19 mouse cellular contexts compared by ENCODE assay signal in genomic region chr5:60049053-60049452, GRCm38 (mm10).
DNase-seq lines count a peak whose midpoint lies in the region; ATAC-seq and TF ChIP-seq lines count a peak whose summit lies in the region.
"Had no signal": no experiment of that assay in that cellular context is flagged by ENCODE, and none has a peak within 500 bp of the region (broad histone marks: within the 10 kb centered on the region; RNA-seq: fewer than 3 reads in every experiment).

No protein-coding gene starts in this region.

- no peaks in the 10 kb centered on the region for H3K36me3 ChIP-seq in hindbrain, embryonic 12.5 days
- no peaks in the 10 kb centered on the region for H3K36me3 ChIP-seq in hindbrain, embryonic 10.5 days
- no peaks in the 10 kb centered on the region for H3K36me3 ChIP-seq in midbrain, embryonic 12.5 days
- no peaks in the 10 kb centered on the region for H3K36me3 ChIP-seq in midbrain, embryonic 16.5 days (ENCODE audit: control insufficient read depth, insufficient read depth, low read length)
- H3K36me3 ChIP-seq in hindbrain, postnatal 0 days (ENCODE audit: insufficient read depth, low read length): no peaks in the 10 kb centered on the region
- H3K36me3 ChIP-seq: embryonic facial prominence, embryonic 12.5 days; heart, embryonic 15.5 days had no signal

- no peak overlapping the region for H3K4me3 ChIP-seq in hindbrain, embryonic 12.5 days
- H3K4me3 ChIP-seq in hindbrain, embryonic 10.5 days: no peak overlapping the region
- H3K4me3 ChIP-seq in midbrain, embryonic 12.5 days: no peak overlapping the region
- H3K4me3 ChIP-seq in midbrain, embryonic 16.5 days (ENCODE audit: low read depth, low read length): no peak overlapping the region
- no peak overlapping the region for H3K4me3 ChIP-seq in hindbrain, postnatal 0 days (ENCODE audit: low read length)
- H3K4me3 ChIP-seq: embryonic facial prominence, embryonic 12.5 days; forebrain, embryonic 13.5 days; heart, adult 2 months; heart, embryonic 15.5 days had no signal

- no peak for TF ChIP-seq CTCF in brain, embryonic 14.5 days (IDR thresholded peaks at IDR 0.05; ENCODE audit: borderline replicate concordance, extremely low read depth, insufficient read depth, insufficient read length)
- no peak for TF ChIP-seq CTCF in hindbrain, postnatal 0 days (IDR thresholded peaks at IDR 0.05; ENCODE audit: low read depth)

- H3K27me3 ChIP-seq in hindbrain, embryonic 12.5 days: no peaks in the 10 kb centered on the region
- H3K27me3 ChIP-seq in hindbrain, embryonic 10.5 days (ENCODE audit: insufficient read depth, poor library complexity, severe bottlenecking): no peaks in the 10 kb centered on the region
- H3K27me3 ChIP-seq in midbrain, embryonic 12.5 days: no peaks in the 10 kb centered on the region
- H3K27me3 ChIP-seq in midbrain, embryonic 16.5 days (ENCODE audit: control insufficient read depth, insufficient read depth, low read depth, low read length): no peaks in the 10 kb centered on the region
- no peaks in the 10 kb centered on the region for H3K27me3 ChIP-seq in hindbrain, postnatal 0 days (ENCODE audit: insufficient read depth, low read length)
- H3K27me3 ChIP-seq: embryonic facial prominence, embryonic 12.5 days; forebrain, embryonic 13.5 days; heart, embryonic 15.5 days had no signal

- no peak overlapping the region for H3K27ac ChIP-seq in hindbrain, embryonic 12.5 days
- H3K27ac ChIP-seq in hindbrain, embryonic 10.5 days: no peak overlapping the region
- no peak overlapping the region for H3K27ac ChIP-seq in midbrain, embryonic 12.5 days (replicated peaks)
- H3K27ac ChIP-seq in midbrain, embryonic 16.5 days (ENCODE audit: low read length): no peak overlapping the region
- H3K27ac ChIP-seq in hindbrain, postnatal 0 days: no peak overlapping the region
- H3K27ac ChIP-seq: embryonic facial prominence, embryonic 12.5 days; forebrain, embryonic 13.5 days; heart, adult 2 months; heart, embryonic 15.5 days had no signal

- H3K9me3 ChIP-seq in hindbrain, embryonic 12.5 days (replicated peaks): no peaks in the 10 kb centered on the region
- H3K9me3 ChIP-seq in hindbrain, embryonic 10.5 days: no peaks in the 10 kb centered on the region
- H3K9me3 ChIP-seq in midbrain, embryonic 12.5 days: no peaks in the 10 kb centered on the region
- no peaks in the 10 kb centered on the region for H3K9me3 ChIP-seq in midbrain, embryonic 16.5 days (replicated peaks; ENCODE audit: control insufficient read depth, low read length, poor library complexity, severe bottlenecking)
- no peaks in the 10 kb centered on the region for H3K9me3 ChIP-seq in hindbrain, postnatal 0 days (ENCODE audit: low read length)
- H3K9me3 ChIP-seq: embryonic facial prominence, embryonic 12.5 days; forebrain, embryonic 13.5 days; heart, embryonic 15.5 days had no signal

- WGBS in hindbrain, embryonic 12.5 days: 72% methylated on average over 3 of the region's 3 CpGs
- WGBS in hindbrain, embryonic 10.5 days: 86% methylated on average over 3 of the region's 3 CpGs
- 74% methylated on average over 3 of the region's 3 CpGs for WGBS in midbrain, embryonic 12.5 days
- WGBS in midbrain, embryonic 16.5 days: 63% methylated on average over 3 of the region's 3 CpGs
- WGBS in hindbrain, postnatal 0 days: 74% methylated on average over 3 of the region's 3 CpGs

- DNase-seq in hindbrain, embryonic 10.5 days (ENCODE audit: low spot score): no peak
- peak; percentile 22 for DNase-seq in brain, embryonic 14.5 days (ENCODE audit: low read depth)
- peak; percentile 5 for DNase-seq in hindbrain, postnatal 0 days (ENCODE audit: low spot score)
- DNase-seq: adrenal gland, adult 2 months; adrenal gland, postnatal 25 days; cerebellum, adult 2 months; cerebellum, postnatal 25 days; forebrain, postnatal 0 days; gastrocnemius, postnatal 14 days; heart, adult 2 months; heart, postnatal 14 days had no signal

- no peak overlapping the region for H3K4me2 ChIP-seq in hindbrain, embryonic 12.5 days (replicated peaks)
- no peak overlapping the region for H3K4me2 ChIP-seq in midbrain, embryonic 12.5 days (replicated peaks)
- no peak overlapping the region for H3K4me2 ChIP-seq in midbrain, embryonic 16.5 days (ENCODE audit: low read length)
- H3K4me2 ChIP-seq in hindbrain, postnatal 0 days (ENCODE audit: low read depth, low read length): no peak overlapping the region
- H3K4me2 ChIP-seq: embryonic facial prominence, embryonic 12.5 days; forebrain, embryonic 13.5 days; heart, embryonic 11.5 days; heart, embryonic 15.5 days had no signal

- H3K4me1 ChIP-seq in hindbrain, embryonic 12.5 days: no peaks in the 10 kb centered on the region
- no peaks in the 10 kb centered on the region for H3K4me1 ChIP-seq in hindbrain, embryonic 10.5 days (replicated peaks)
- H3K4me1 ChIP-seq in midbrain, embryonic 12.5 days: no peaks in the 10 kb centered on the region
- H3K4me1 ChIP-seq in midbrain, embryonic 16.5 days (ENCODE audit: control insufficient read depth, insufficient read depth, low read length): no peaks in the 10 kb centered on the region
- no peaks in the 10 kb centered on the region for H3K4me1 ChIP-seq in hindbrain, postnatal 0 days (ENCODE audit: insufficient read depth, low read length)
- H3K4me1 ChIP-seq: embryonic facial prominence, embryonic 12.5 days; forebrain, embryonic 13.5 days; heart, embryonic 15.5 days had no signal

- no peak for TF ChIP-seq POLR2A in brain, embryonic 14.5 days (IDR thresholded peaks at IDR 0.05; ENCODE audit: borderline replicate concordance, extremely low read depth, insufficient read depth, insufficient read length, poor library complexity, severe bottlenecking)

- H3K9ac ChIP-seq in hindbrain, embryonic 12.5 days: no peak overlapping the region
- no peak overlapping the region for H3K9ac ChIP-seq in midbrain, embryonic 12.5 days (replicated peaks)
- no peak overlapping the region for H3K9ac ChIP-seq in midbrain, embryonic 16.5 days (ENCODE audit: low read depth, low read length)
- H3K9ac ChIP-seq in hindbrain, postnatal 0 days (replicated peaks; ENCODE audit: low read length): no peak overlapping the region
- H3K9ac ChIP-seq: embryonic facial prominence, embryonic 12.5 days; forebrain, embryonic 13.5 days; forebrain, postnatal 0 days; heart, embryonic 15.5 days had no signal

- 0 out of 2 replicates have a peak, but pooled peaks have one; percentile 40 for ATAC-seq in hindbrain, embryonic 12.5 days (ENCODE audit: low FRiP score)
- ATAC-seq in midbrain, embryonic 12.5 days (ENCODE audit: low FRiP score, low read depth): 0 out of 2 replicates have a peak, but pooled peaks have one; percentile 34
- ATAC-seq in midbrain, embryonic 16.5 days: no peak
- ATAC-seq in hindbrain, postnatal 0 days: no peak
- ATAC-seq: forebrain, embryonic 13.5 days; forebrain, postnatal 0 days; inflammation-experienced regulatory T-cells, adult 6 months had no signal

Comparison
In these comparisons a context has a peak if more than half of its experiments do, and no peak if none do; other contexts are left out.
1. ATAC-seq: peak in hindbrain, embryonic 12.5 days (single experiment) and midbrain, embryonic 12.5 days (single experiment); none in midbrain, embryonic 16.5 days (single experiment) and hindbrain, postnatal 0 days (single experiment).